In genomic region chr10:120808167-120808566, GRCm38 (mm10) we compare ENCODE assay signal across 14 mouse cellular contexts.
"Had no signal": no experiment of that assay in that cellular context is flagged by ENCODE, and none has a peak within 500 bp of the region (broad histone marks: within the 10 kb centered on the region; RNA-seq: fewer than 3 reads in every experiment).

No protein-coding gene starts in this region.

- H3K9ac ChIP-seq: liver, embryonic 14.5 days; lung, embryonic 14.5 days; midbrain, embryonic 13.5 days; midbrain, embryonic 15.5 days; neural tube, embryonic 12.5 days; stomach, embryonic 15.5 days had no signal

- H3K36me3 ChIP-seq: midbrain, embryonic 13.5 days; midbrain, embryonic 15.5 days; neural tube, embryonic 12.5 days; stomach, embryonic 15.5 days had no signal

- ATAC-seq: midbrain, embryonic 13.5 days; midbrain, embryonic 15.5 days had no signal

- H3K4me3 ChIP-seq: midbrain, embryonic 13.5 days; midbrain, embryonic 15.5 days; neural tube, embryonic 12.5 days; stomach, embryonic 15.5 days had no signal

- H3K27me3 ChIP-seq: midbrain, embryonic 13.5 days; midbrain, embryonic 15.5 days; neural tube, embryonic 12.5 days; stomach, embryonic 15.5 days had no signal

- H3K9me3 ChIP-seq: midbrain, embryonic 13.5 days; midbrain, embryonic 15.5 days; neural tube, embryonic 12.5 days; stomach, embryonic 15.5 days had no signal

- H3K27ac ChIP-seq: liver, embryonic 14.5 days; midbrain, embryonic 13.5 days; midbrain, embryonic 15.5 days; neural tube, embryonic 12.5 days; stomach, embryonic 15.5 days; stomach, postnatal 0 days had no signal

- DNase-seq: lung, adult 18-20 months; lung, embryonic 14.5 days; lung, postnatal 10 days; lung, postnatal 4 days; right cerebral cortex, postnatal 14 days; thymus, adult 2 months; thymus, postnatal 25 days; thymus, postnatal 4 days had no signal
